Mouse (Mus musculus) hindbrain, embryonic 11.5 days (tissue): ENCODE results near the gene Trim46. TPM values are rescaled to one million over a fixed set of nuclear protein-coding genes. Genes with fewer than 3 reads are reported as not detected.

Experiments used
- ATAC-seq: fragments of 200-750 bp; cut with Nextera tagmentation; 2 replicates; pipeline ENCODE4 v1.8.0; 2017; ENCODE audit warnings: mild to moderate bottlenecking, moderate TSS enrichment, moderate library complexity; ENCODE audit not compliant: low FRiP score
- DNase-seq: peaks from one replicate; pipeline ENCODE4 v3.0.0-alpha.2; 2015; ENCODE audit warnings: low spot score
- H3K27ac ChIP-seq: fragments of 300-500 bp; sonication (generic); 2 replicates; pipeline ENCODE4 v1.5.1; 2014; ENCODE audit warnings: mild to moderate bottlenecking, low read depth, low read length
- H3K27me3 ChIP-seq: fragments of 300-500 bp; sonication (generic); 2 replicates; pipeline ENCODE4 v1.6.1; 2014; ENCODE audit warnings: mild to moderate bottlenecking, low read length, moderate library complexity, mixed read lengths; ENCODE audit not compliant: control insufficient read depth, insufficient read depth
- H3K36me3 ChIP-seq: fragments of 300-500 bp; sonication (generic); 2 replicates; pipeline ENCODE4 v1.6.1; 2014; ENCODE audit warnings: mild to moderate bottlenecking, low read length, moderate library complexity, mixed read lengths; ENCODE audit not compliant: control insufficient read depth, insufficient read depth
- H3K4me1 ChIP-seq: fragments of 300-500 bp; sonication (generic); replicated peaks from 2 replicates; pipeline ENCODE4 v1.6.1; 2014; ENCODE audit warnings: low read length, mixed read lengths; ENCODE audit not compliant: control insufficient read depth, insufficient read depth
- H3K4me2 ChIP-seq: fragments of 300-500 bp; sonication (generic); replicated peaks from 2 replicates; pipeline ENCODE4 v1.6.1; 2014; ENCODE audit warnings: mild to moderate bottlenecking, low read depth, low read length
- H3K4me3 ChIP-seq: fragments of 300-500 bp; sonication (generic); 2 replicates; pipeline ENCODE4 v1.5.1; 2014; ENCODE audit warnings: low read depth, low read length
- H3K9ac ChIP-seq: fragments of 300-500 bp; sonication (generic); 2 replicates; pipeline ENCODE4 v1.6.1; 2014; ENCODE audit warnings: low read depth, low read length
- H3K9me3 ChIP-seq: fragments of 300-500 bp; sonication (generic); 2 replicates; pipeline ENCODE4 v1.6.1; 2016; ENCODE audit warnings: low read length; ENCODE audit not compliant: control insufficient read depth
- WGBS: fragments of 180-500 bp; shearing (Covaris S2); extraction: QIAGEN DNeasy Blood & Tissue Kit; methylation state at CpG from one replicate; pipeline ENCODE4 v1.1.7; 2014; 5-methylcytosine and 5-hydroxymethylcytosine counted together
- polyA plus RNA-seq: library from polyadenylated mRNA; unstranded; fragments of >200 nt; fragmentation: Nextera tagmentation; extraction: Ambion mirVana; gene quantifications from 2 replicates; pipeline ENCODE4 v1.2.1, GENCODE M21; 2014

The Trim46 gene
- polyA plus RNA-seq, 1 experiment from 2014 or later = 9.7 TPM

DNA sequence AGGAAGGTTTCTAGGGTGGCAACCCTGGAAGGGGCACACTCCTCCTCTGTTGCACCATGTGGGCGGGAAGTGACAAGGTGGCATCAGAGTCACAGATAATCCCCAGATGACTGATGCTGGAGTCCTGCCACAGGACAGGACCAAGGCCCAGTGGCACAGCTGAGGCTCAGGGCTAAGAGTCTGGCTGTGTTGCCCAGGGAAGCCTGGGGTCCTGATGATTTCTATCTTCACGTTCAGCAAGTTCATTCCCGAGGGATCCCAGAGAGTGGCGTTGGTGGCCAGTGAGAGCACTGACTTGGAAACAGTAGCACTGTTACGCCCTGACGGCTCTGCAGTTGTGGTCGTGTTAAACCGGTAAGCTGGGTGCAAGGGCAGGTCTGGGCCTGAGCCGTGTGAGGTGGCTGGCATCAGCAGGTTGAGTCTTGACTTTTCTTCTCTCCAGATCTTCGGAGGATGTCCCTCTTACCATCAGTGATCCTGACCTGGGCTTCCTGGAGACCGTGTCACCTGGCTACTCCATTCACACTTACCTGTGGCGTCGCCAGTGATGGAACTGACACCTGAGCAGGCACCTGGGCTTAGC, 37.9 kb downstream of the Trim46 start:
- 92% methylated on average over 13 of the region's 13 CpGs for WGBS
- peaks cover 2% of the 10 kb centered on the region; the same call in 1 of the 2 replicates for H3K4me1 ChIP-seq
- ATAC-seq (no peak), DNase-seq (no peak)
- no peaks in the 10 kb centered on the region for H3K27me3 ChIP-seq
- H3K4me3 ChIP-seq = no peak overlapping the region
- H3K9ac ChIP-seq = no peak overlapping the region
- H3K36me3 ChIP-seq = peaks cover 17% of the 10 kb centered on the region; the same call in 1 of the 2 replicates
- no peak overlapping the region for H3K27ac ChIP-seq
- H3K4me2 ChIP-seq = no peak overlapping the region
- H3K9me3 ChIP-seq = no peaks in the 10 kb centered on the region

DNA sequence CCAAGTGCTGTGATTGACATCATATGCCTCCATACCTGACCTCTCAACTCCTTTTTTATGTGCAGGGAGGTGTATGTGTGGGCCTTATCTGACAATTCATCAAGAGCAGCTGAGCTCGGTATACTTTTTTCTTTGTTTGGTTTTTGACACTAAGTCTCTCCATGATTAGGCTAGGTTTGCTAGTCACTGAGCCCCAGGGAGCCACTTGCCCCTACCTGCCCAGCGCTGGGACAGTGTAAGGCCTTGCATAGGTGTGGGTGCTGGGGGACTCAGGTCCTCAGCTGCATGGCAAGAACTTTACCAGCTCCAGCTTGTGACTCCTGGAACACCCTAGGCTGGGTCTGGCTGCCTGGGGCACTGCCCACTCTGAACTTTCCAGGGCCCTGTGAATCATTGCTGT, 39.4 kb downstream of the Trim46 start:
- Histone ChIP-seq H3K27me3 (no peaks in the 10 kb centered on the region), H3K4me1 (peaks cover 2% of the 10 kb centered on the region; the same call in 1 of the 2 replicates), H3K9me3 (no peaks in the 10 kb centered on the region), H3K27ac (no peak overlapping the region), H3K36me3 (peaks cover 17% of the 10 kb centered on the region; the same call in 1 of the 2 replicates), H3K4me3 (no peak overlapping the region), H3K9ac (no peak overlapping the region), H3K4me2 (no peak overlapping the region)
- no peak for ATAC-seq
- WGBS = 85% methylated on average over 2 of the region's 2 CpGs
- DNase-seq = no peak

DNA sequence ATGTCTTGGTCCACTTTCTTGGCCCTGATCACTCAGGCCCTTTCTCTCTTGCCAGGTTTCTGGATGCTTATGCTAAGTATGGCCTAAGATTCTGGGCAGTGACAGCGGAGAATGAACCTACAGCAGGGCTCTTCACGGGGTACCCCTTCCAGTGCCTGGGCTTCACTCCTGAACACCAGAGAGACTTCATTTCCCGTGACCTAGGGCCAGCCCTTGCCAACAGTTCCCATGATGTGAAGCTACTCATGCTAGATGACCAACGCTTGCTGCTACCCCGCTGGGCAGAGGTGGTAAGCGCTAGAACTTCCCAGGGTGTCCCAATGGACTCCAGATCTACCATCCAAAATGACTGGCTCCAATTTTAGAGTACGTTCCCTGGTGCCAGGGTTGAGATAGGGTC, 40.0 kb downstream of the Trim46 start:
- H3K4me1 ChIP-seq = peaks cover 2% of the 10 kb centered on the region; the same call in 1 of the 2 replicates
- H3K9me3 ChIP-seq = no peaks in the 10 kb centered on the region
- WGBS = 92% methylated on average over 7 of the region's 7 CpGs
- H3K36me3 ChIP-seq = peaks cover 17% of the 10 kb centered on the region; the same call in 1 of the 2 replicates
- ATAC-seq (no peak), DNase-seq (no peak)
- H3K27ac ChIP-seq = no peak overlapping the region
- no peak overlapping the region for H3K4me2 ChIP-seq
- no peak overlapping the region for H3K4me3 ChIP-seq
- no peaks in the 10 kb centered on the region for H3K27me3 ChIP-seq
- no peak overlapping the region for H3K9ac ChIP-seq

DNA sequence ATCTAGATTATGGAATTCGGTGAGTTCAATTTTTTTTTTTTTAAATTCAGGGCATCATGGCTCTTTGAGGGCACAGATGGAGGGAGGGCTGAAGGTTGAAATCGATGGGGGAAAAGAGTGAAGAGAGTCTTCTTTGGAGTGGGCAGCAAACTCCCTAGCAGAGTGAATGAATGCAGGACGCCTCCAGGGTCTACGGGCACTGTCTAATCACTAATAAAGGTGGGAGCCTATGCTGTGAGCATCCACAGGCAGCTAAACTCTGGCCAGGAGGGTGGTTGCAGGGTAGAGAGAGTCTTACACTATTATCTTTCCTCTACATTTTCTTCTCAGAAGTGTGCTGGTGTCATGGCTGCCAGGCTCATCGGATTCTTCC, 43.0 kb downstream of the Trim46 start:
- Histone ChIP-seq H3K9me3 (no peaks in the 10 kb centered on the region), H3K4me3 (peak overlapping the region; percentile 39), H3K27me3 (no peaks in the 10 kb centered on the region), H3K9ac (peak overlapping the region; percentile 46), H3K27ac (0 out of 2 replicates have a peak overlapping the region, but pooled peaks have one; percentile 33), H3K4me2 (peak overlapping the region; percentile 43), H3K4me1 (peaks cover 2% of the 10 kb centered on the region; the same call in 1 of the 2 replicates), H3K36me3 (peaks cover 10% of the 10 kb centered on the region; the same call in 1 of the 2 replicates)
- ATAC-seq (0 out of 2 replicates have a peak, but pooled peaks have one; percentile 26), DNase-seq (no peak)
- WGBS = 30% methylated on average over 5 of the region's 5 CpGs

DNA sequence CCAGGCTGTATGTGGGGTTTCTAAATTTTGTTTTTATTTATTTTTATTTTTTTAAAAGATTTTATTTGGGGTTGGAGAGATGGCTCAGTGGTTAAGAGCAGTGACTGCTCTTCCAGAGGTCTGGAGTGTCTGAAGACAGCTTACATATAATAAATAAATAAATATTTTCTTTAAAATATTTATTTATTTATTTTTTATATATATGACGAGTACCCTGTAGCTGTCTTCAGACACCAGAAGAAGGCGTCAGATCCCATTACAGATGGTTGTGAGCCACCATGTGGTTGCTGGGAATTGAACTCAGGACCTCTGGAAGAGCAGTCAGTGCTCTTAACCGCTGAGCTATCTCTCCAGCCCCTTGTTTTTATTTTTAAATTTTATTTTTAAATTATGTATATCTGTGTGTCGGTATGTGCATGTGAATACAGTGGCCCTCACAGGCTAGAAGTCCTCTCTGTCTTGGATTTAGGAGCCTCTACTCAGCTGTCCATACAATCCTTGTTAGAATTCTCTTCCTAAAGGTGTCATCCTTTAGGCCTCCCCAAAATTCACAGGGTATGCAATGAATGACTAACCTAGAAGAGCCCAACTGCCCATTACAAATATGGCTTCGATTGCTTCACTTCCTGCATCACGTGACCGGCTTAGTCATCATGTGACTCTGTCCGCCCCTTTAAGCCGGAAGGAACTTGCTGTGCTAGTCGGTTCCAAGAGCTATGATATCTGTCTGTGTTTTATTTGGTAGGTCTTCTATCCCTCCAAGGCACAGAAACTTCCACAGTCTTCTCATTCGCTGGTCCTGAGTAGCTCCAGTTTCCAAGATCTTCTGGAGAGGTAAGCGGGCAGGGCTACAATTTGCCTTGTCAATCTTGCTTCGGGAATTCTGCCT, 43.6 kb downstream of the Trim46 start, which contains the start of gene Gba:
Gba (plus strand) TSS at position 676 of the 889 bp plus-strand sequence.
- H3K9ac ChIP-seq = peak within 1 kb of the TSS; percentile 46
- H3K27me3 ChIP-seq = no peaks in the 10 kb centered on the region
- ATAC-seq (peak; percentile 84), DNase-seq (peak; percentile 96)
- no peaks in the 10 kb centered on the region for H3K9me3 ChIP-seq
- peaks cover 2% of the 10 kb centered on the region; the same call in 1 of the 2 replicates for H3K4me1 ChIP-seq
- peak within 1 kb of the TSS; percentile 39 for H3K4me3 ChIP-seq
- peak within 1 kb of the TSS; percentile 43 for H3K4me2 ChIP-seq
- H3K36me3 ChIP-seq = peaks cover 7% of the 10 kb centered on the region; the same call in 1 of the 2 replicates
- 0 out of 2 replicates have a peak within 1 kb of the TSS, but pooled peaks have one; percentile 33 for H3K27ac ChIP-seq
- 29% methylated on average over 13 of the region's 13 CpGs for WGBS

DNA sequence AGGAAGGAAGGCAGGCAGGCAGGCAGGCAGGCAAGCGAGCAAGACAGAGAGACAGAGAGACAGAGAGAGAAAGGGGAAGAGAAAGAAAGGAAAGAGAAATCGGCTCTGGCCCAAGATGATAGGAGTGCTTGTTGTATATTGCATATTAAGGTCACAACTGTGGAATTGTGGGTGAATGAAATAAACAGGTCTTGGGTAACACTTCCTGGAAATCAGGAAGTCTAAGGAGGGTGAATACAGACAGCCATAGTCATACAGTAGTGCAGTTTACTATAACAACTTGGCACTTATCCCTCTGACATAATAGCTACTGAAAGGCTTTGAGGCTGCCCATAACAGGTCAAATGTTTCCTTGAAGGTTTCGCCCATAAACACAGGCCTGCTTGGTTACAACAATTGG, 46.3 kb downstream of the Trim46 start:
- Histone ChIP-seq H3K36me3 (no peaks in the 10 kb centered on the region), H3K9me3 (no peaks in the 10 kb centered on the region), H3K9ac (no peak overlapping the region), H3K27ac (no peak overlapping the region), H3K27me3 (no peaks in the 10 kb centered on the region), H3K4me2 (no peak overlapping the region), H3K4me1 (peaks cover 4% of the 10 kb centered on the region; the same call in 1 of the 2 replicates), H3K4me3 (no peak overlapping the region)
- no peak for DNase-seq
- WGBS = 83% methylated on average over 3 of the region's 3 CpGs
- ATAC-seq = no peak

DNA sequence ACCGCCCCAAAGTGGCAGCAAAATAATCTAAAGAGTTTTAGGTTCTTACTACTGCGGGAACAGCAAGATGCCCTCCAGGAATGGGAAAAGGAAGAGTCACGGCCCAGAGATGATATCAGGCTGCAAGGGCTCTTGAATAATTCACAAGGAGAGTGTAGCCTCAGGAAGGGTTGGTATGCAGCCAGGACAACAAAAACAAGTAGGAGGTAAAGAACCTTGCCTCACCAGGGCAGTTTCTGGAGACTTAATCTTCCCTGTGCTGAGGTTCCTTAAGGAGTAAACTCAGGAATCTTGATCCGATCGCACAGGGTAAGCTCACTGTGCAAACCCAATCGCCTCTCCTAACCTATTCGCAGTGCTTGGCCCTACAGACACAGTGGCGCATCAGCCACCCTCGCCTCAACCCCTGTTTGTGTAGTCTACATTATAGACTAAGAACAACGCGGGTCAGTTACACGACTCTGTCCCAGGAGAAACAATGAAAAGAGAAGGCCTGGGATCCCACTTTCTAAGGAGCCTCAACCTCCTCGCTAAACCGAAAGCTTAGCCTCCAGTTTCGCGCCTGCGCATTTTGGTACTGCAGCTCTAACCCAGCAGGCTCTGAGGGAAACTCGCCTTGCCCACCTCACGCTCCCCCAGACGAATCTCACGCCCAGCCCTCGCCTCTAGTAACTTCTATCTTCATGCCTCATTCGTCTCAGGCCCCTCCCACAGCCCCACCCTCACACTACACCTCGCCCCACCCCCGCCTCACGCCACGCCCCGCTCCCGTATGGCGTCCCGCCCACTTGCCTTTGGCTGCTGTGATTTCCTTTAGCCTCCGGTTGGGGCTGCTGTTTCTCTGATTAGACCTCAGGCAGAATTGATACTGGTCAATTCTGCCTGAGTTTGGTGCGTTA, 49.9 kb downstream of the Trim46 start:
- Histone ChIP-seq H3K9me3 (no peaks in the 10 kb centered on the region), H3K4me2 (peak overlapping the region; percentile 46), H3K36me3 (no peaks in the 10 kb centered on the region), H3K4me3 (peak overlapping the region; percentile 29), H3K27ac (peak overlapping the region; percentile 69), H3K9ac (peak overlapping the region; percentile 63), H3K27me3 (no peaks in the 10 kb centered on the region), H3K4me1 (0 out of 2 replicates have a peak, but pooled peaks cover 2% of the 10 kb centered on the region)
- 10% methylated on average over 31 of the region's 33 CpGs for WGBS
- DNase-seq (peak; percentile 94), ATAC-seq (peak; percentile 94)

DNA sequence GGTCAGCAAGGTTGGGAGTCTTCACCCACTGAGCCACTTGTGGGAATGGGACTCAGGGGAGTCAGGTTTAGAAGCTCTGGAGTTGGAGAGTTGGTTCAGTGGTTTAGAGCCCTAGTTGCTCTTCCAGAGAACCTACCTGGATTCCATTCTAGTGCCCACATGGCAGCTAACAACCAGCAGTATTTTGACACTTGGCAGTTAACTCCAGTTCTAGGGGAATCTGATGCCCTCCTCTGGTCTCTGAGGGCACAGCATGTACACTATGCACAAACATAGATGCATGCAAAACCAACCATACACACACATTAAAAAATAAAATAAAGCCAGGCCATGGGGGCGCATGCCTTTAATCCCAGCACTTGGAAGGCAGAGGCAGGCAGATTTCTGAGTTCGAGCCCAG, 52.3 kb downstream of the Trim46 start:
- WGBS = 89% methylated on average over 2 of the region's 2 CpGs
- Histone ChIP-seq H3K4me3 (no peak overlapping the region), H3K9me3 (no peaks in the 10 kb centered on the region), H3K36me3 (no peaks in the 10 kb centered on the region), H3K4me1 (0 out of 2 replicates have a peak, but pooled peaks cover 2% of the 10 kb centered on the region), H3K27me3 (no peaks in the 10 kb centered on the region), H3K27ac (no peak overlapping the region), H3K4me2 (no peak overlapping the region), H3K9ac (no peak overlapping the region)
- ATAC-seq = no peak
- no peak for DNase-seq
